Mouse (Mus musculus) heart, postnatal 0 days (tissue): ENCODE measurements around the gene Mepe.

ENCODE experiments used
- CTCF ChIP-seq: IDR thresholded peaks from 2 replicates; pipeline ENCODE4 v1.5.1; 2016; ENCODE audit warnings: antibody characterized with exemption, control low read depth, low read depth
- EP300 ChIP-seq: IDR thresholded peaks from 2 replicates; pipeline ENCODE4 v1.6.1; 2016; ENCODE audit warnings: antibody characterized with exemption, low read depth

DNA sequence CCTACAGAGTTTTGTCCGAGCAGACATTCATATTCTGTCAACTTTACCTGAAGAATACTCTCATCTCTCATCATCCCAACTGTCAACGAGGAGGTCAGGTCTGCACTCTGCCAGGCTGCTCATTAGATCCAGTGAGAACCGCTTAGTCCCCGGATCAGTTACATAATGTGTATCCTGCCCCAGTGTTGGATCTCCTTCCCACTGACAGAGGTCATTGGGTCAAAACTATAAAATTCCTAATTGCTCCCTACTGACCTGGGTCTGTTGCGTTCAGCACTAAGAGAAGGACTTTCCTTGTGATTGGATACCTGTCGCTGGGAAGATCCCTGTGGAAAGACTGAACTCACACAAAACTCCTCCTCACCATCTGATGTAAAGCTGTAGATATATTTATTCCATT lies 34.1 kb downstream of the Mepe start:
- TF ChIP-seq CTCF (no peak), EP300 (no peak)
